Mouse (Mus musculus): ENCODE results near the gene Meaf6. TPM values are rescaled to one million over a fixed set of nuclear protein-coding genes. Genes with fewer than 3 reads are reported as not detected.

Meaf6 gene
- polyA plus RNA-seq, 1 experiment from 2014 or later = 149 TPM

DNA sequence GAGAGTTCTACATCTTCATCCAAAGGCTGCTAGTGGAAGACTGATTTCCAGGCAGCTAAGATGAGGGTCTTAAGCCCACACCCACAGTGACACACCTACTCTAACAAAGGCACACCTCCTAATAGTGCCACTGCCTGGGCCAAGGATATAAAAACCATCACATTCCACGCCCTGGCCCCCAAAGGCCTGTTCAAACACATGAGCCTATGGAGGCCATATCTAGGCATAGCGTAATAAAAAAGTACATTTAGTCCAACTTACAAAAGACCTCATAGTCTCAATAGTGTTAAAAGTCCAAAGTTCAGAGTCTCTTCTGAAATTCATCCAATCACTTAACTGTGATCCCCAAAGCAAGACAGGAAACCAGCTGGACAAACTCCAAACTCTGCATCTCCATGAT lies 6.2 kb upstream of the Meaf6 start:
- Histone ChIP-seq H3K27ac (replicated peaks) (no peak overlapping the region), H3K9me3 (no peaks in the 10 kb centered on the region), H3K9ac (no peak overlapping the region), H3K4me2 (no peak overlapping the region), H3K27me3 (no peaks in the 10 kb centered on the region), H3K4me1 (replicated peaks) (peaks cover under 1% of the 10 kb centered on the region; the same call in 1 of the 2 replicates), H3K4me3 (no peak overlapping the region), H3K36me3 (peaks cover 15% of the 10 kb centered on the region)
- ATAC-seq (ENCODE audit: low FRiP score, low read depth) = no peak
- 93% methylated on average over 2 of the region's 2 CpGs for WGBS

GRCm38 (mm10) chr4:125085346-125085841 lies 460 bp downstream of the Meaf6 start:
- peak overlapping the region; percentile 97 for H3K4me3 ChIP-seq
- under 1% methylated on average over 45 of the region's 45 CpGs for WGBS
- peak overlapping the region; percentile 89 for H3K4me2 ChIP-seq
- H3K4me1 ChIP-seq (replicated peaks) = peaks cover 23% of the 10 kb centered on the region
- no peaks in the 10 kb centered on the region for H3K9me3 ChIP-seq
- peaks cover 16% of the 10 kb centered on the region for H3K36me3 ChIP-seq
- peak overlapping the region; percentile 91 for H3K9ac ChIP-seq
- H3K27me3 ChIP-seq = no peaks in the 10 kb centered on the region
- ATAC-seq (ENCODE audit: low FRiP score, low read depth) = peak; percentile 91
- H3K27ac ChIP-seq (replicated peaks) = peak overlapping the region; percentile 100

GRCm38 (mm10) chr4:125093031-125093430 lies 8.1 kb downstream of the Meaf6 start:
- H3K36me3 ChIP-seq = peaks cover 28% of the 10 kb centered on the region
- no peak for ATAC-seq (ENCODE audit: low FRiP score, low read depth)
- 89% methylated on average over 5 of the region's 5 CpGs for WGBS

DNA sequence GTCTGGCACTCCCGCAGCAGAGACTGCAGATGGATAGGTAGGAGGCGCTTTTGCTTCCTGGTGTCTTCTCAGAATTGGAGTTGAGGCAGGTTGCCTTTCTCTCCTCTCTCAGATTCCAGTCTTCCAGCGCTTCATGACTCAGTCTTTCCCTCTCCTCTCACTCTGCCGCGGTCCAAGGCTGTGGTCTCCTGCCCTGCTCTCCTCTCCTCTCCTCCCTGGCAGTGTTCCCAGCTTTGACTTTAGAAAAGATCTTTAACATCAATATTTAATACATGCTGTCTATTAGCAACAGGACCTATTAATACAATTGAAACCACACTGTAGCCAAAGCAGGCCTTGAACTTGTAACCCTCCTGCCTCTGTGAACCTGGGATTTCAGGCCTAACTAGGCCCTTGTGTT lies 11.1 kb downstream of the Meaf6 start:
- Histone ChIP-seq H3K4me2 (no peak overlapping the region), H3K4me1 (replicated peaks) (no peaks in the 10 kb centered on the region), H3K4me3 (no peak overlapping the region), H3K36me3 (peaks cover 8% of the 10 kb centered on the region), H3K27me3 (no peaks in the 10 kb centered on the region), H3K9ac (no peak overlapping the region), H3K27ac (replicated peaks) (no peak overlapping the region), H3K9me3 (no peaks in the 10 kb centered on the region)
- ATAC-seq (ENCODE audit: low FRiP score, low read depth) = no peak
- 95% methylated on average over 5 of the region's 5 CpGs for WGBS

More at GRCm38 (mm10) chr4:125093031-125093430, 8.1 kb downstream of the Meaf6 start:
- H3K4me2 ChIP-seq = no peak overlapping the region
- no peaks in the 10 kb centered on the region for H3K9me3 ChIP-seq
- no peak overlapping the region for H3K9ac ChIP-seq
- no peaks in the 10 kb centered on the region for H3K27me3 ChIP-seq
- H3K4me1 ChIP-seq (replicated peaks) = no peaks in the 10 kb centered on the region
- H3K4me3 ChIP-seq = no peak overlapping the region
- no peak overlapping the region for H3K27ac ChIP-seq (replicated peaks)

- Histone ChIP-seq H3K4me1 (replicated peaks) (no peaks in the 10 kb centered on the region), H3K9ac (no peak overlapping the region), H3K4me3 (no peak overlapping the region), H3K27me3 (no peaks in the 10 kb centered on the region), H3K9me3 (no peaks in the 10 kb centered on the region), H3K4me2 (no peak overlapping the region), H3K27ac (replicated peaks) (no peak overlapping the region), H3K36me3 (peaks cover under 1% of the 10 kb centered on the region)
- WGBS = 79% methylated on average over 4 of the region's 4 CpGs
- ATAC-seq (ENCODE audit: low FRiP score, low read depth) = no peak
These were observed 12.5 kb downstream of the Meaf6 start for GRCm38 (mm10) chr4:125097412-125097811.

GRCm38 (mm10) chr4:125099458-125099857 lies 14.5 kb downstream of the Meaf6 start:
- 10% methylated on average over 8 of the region's 8 CpGs for WGBS
- no peaks in the 10 kb centered on the region for H3K9me3 ChIP-seq
- H3K4me2 ChIP-seq = no peak overlapping the region
- no peak overlapping the region for H3K27ac ChIP-seq (replicated peaks)
- H3K4me3 ChIP-seq = no peak overlapping the region
- no peak overlapping the region for H3K9ac ChIP-seq
- peak; percentile 67; the same call in 1 of the 2 replicates for ATAC-seq (ENCODE audit: low FRiP score, low read depth)
- H3K4me1 ChIP-seq (replicated peaks) = no peaks in the 10 kb centered on the region
- H3K36me3 ChIP-seq = peaks cover 18% of the 10 kb centered on the region
- no peaks in the 10 kb centered on the region for H3K27me3 ChIP-seq

DNA sequence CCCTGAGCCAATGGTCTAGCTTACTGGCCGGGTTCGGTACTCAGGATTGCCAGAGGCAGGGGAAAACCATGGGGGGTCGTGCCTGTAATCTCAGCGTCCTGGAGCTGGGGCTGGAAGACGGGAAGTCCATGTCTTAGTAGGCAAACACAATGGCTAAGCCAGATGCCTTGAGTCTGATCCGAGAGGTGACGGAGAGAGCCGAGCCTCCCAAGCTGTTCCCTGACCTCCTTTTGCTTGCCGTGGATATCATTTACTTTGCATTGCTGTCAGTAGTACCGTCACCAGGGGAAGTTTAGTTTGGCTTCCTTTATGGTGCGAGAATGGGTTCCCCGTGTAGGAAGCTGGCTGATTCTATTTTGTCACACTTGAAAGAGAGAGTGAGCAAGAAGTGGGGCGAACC lies 16.4 kb downstream of the Meaf6 start:
- H3K27me3 ChIP-seq = no peaks in the 10 kb centered on the region
- 79% methylated on average over 13 of the region's 13 CpGs for WGBS
- H3K36me3 ChIP-seq = peaks cover 30% of the 10 kb centered on the region
- no peak overlapping the region for H3K27ac ChIP-seq (replicated peaks)
- H3K4me3 ChIP-seq = no peak overlapping the region
- no peak overlapping the region for H3K9ac ChIP-seq
- H3K9me3 ChIP-seq = no peaks in the 10 kb centered on the region
- ATAC-seq (ENCODE audit: low FRiP score, low read depth) = no peak
- H3K4me1 ChIP-seq (replicated peaks) = no peaks in the 10 kb centered on the region
- H3K4me2 ChIP-seq = no peak overlapping the region

DNA sequence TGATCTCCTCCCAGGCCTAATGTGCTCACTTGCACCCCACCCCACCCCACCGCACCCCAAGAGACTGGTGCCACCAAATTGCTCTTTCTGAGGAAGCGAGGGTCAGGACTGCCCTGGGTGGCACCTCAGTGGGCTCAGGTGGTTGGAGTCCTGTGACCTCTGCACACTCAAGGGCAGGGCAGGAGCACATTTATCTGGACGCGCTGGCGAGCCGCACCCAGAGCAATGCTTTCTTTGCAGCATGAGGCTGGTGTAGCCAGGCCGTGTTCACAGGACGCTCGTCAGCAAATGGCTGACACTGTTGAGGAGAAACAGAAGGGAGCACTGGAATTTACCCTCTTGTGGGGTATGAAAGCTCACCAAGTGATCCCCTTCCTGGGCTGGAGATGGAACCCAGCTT lies 20.4 kb downstream of the Meaf6 start:
- WGBS = 95% methylated on average over 9 of the region's 9 CpGs
- Histone ChIP-seq H3K27ac (replicated peaks) (no peak overlapping the region), H3K4me3 (no peak overlapping the region), H3K4me2 (no peak overlapping the region), H3K9me3 (no peaks in the 10 kb centered on the region), H3K4me1 (replicated peaks) (no peaks in the 10 kb centered on the region), H3K36me3 (peaks cover 39% of the 10 kb centered on the region), H3K9ac (no peak overlapping the region), H3K27me3 (no peaks in the 10 kb centered on the region)
- ATAC-seq (ENCODE audit: low FRiP score, low read depth) = no peak

GRCm38 (mm10) chr4:125114638-125115037 lies 29.7 kb downstream of the Meaf6 start:
- H3K27ac ChIP-seq (replicated peaks) = no peak overlapping the region
- H3K36me3 ChIP-seq = peaks cover 18% of the 10 kb centered on the region
- no peaks in the 10 kb centered on the region for H3K9me3 ChIP-seq
- ATAC-seq (ENCODE audit: low FRiP score, low read depth) = no peak; the same call in 1 of the 2 replicates
- peak overlapping the region; percentile 11; the same call in 1 of the 2 replicates for H3K9ac ChIP-seq
- no peaks in the 10 kb centered on the region for H3K27me3 ChIP-seq
- WGBS = 16% methylated on average over 6 of the region's 6 CpGs
- peaks cover 19% of the 10 kb centered on the region for H3K4me1 ChIP-seq (replicated peaks)
- no peak overlapping the region for H3K4me3 ChIP-seq
- no peak overlapping the region for H3K4me2 ChIP-seq

DNA sequence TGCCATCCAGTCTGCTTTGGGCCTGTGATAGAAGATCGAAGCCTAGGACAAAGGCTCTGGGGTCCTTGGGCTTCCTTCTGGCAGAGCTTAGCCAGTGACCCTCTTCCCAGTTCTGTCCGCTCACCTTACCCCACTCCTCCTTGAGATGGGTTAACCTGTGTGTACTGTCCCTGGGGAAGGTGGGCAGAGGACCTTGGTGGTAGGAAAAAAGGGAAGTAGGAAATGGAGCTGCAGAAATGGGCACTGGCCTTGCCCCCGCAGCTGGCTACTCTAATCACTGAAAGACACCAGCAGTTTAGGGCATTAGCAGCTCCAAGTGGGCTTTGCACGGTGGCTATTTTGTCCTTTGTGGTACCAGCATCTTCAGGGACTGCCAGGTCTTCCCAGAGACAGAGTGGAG lies 30.1 kb downstream of the Meaf6 start:
- Histone ChIP-seq H3K4me3 (no peak overlapping the region), H3K36me3 (peaks cover 18% of the 10 kb centered on the region), H3K9me3 (no peaks in the 10 kb centered on the region), H3K4me1 (replicated peaks) (peaks cover 19% of the 10 kb centered on the region), H3K9ac (peak overlapping the region; percentile 11; the same call in 1 of the 2 replicates), H3K27ac (replicated peaks) (no peak overlapping the region), H3K27me3 (no peaks in the 10 kb centered on the region), H3K4me2 (no peak overlapping the region)
- WGBS = 75% methylated on average over 4 of the region's 4 CpGs
- ATAC-seq (ENCODE audit: low FRiP score, low read depth) = no peak

DNA sequence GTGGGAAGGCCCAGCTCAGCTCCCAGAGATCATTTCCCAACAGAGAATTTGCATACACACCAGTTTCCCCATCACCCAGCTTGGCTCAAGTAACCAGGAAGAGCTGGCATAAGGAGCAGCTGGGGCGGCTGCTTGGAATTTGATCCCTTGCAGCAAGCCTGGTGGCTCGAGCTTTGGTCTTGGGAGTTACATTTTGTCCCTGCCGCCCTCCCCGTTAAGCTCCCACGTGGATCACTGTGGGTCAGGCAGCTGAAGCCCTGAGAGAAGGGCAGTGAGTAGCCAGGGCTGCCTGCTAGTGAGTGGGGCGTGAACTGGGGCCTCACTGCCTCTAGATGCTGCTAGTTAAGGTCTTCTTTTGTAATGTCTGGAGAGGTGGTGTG lies 30.8 kb downstream of the Meaf6 start:
- no peak overlapping the region for H3K9ac ChIP-seq
- no peaks in the 10 kb centered on the region for H3K27me3 ChIP-seq
- 44% methylated on average over 6 of the region's 6 CpGs for WGBS
- H3K27ac ChIP-seq (replicated peaks) = 0 out of 2 replicates have a peak overlapping the region, but pooled peaks have one; percentile 9
- H3K4me3 ChIP-seq = no peak overlapping the region
- no peaks in the 10 kb centered on the region for H3K9me3 ChIP-seq
- ATAC-seq (ENCODE audit: low FRiP score, low read depth) = no peak; the same call in 1 of the 2 replicates
- H3K36me3 ChIP-seq = 0 out of 2 replicates have a peak, but pooled peaks cover 12% of the 10 kb centered on the region
- H3K4me2 ChIP-seq = no peak overlapping the region
- peaks cover 19% of the 10 kb centered on the region for H3K4me1 ChIP-seq (replicated peaks)

- ATAC-seq (ENCODE audit: low FRiP score, low read depth) = peak; percentile 36; the same call in 1 of the 2 replicates
- H3K4me2 ChIP-seq = no peak overlapping the region
- H3K4me3 ChIP-seq = no peak overlapping the region
- no peaks in the 10 kb centered on the region for H3K9me3 ChIP-seq
- 0 out of 2 replicates have a peak, but pooled peaks cover 8% of the 10 kb centered on the region for H3K36me3 ChIP-seq
- peaks cover 19% of the 10 kb centered on the region for H3K4me1 ChIP-seq (replicated peaks)
- no peak overlapping the region for H3K9ac ChIP-seq
- 57% methylated on average over 9 of the region's 9 CpGs for WGBS
- H3K27me3 ChIP-seq = no peaks in the 10 kb centered on the region
- 0 out of 2 replicates have a peak overlapping the region, but pooled peaks have one; percentile 9 for H3K27ac ChIP-seq (replicated peaks)
These were observed 31.3 kb downstream of the Meaf6 start for GRCm38 (mm10) chr4:125116090-125116861.
